Mouse (Mus musculus) Muller cell, postnatal 12 days (primary cell): Measurements from ENCODE around the gene Ncbp3.
A peak's percentile ranks its signal among the peaks of the same experiment; 100 is the strongest.
"Not testable (repeated sequence)": the region's sequence is repeated elsewhere in the genome, so short reads cannot be mapped to it uniquely, and the experiment has no call there.

ENCODE experiments used
- DNase-seq: peaks from one replicate; pipeline ENCODE4 v3.0.0-alpha.2; 2015; ENCODE audit errors: inconsistent ontology term

Ncbp3 gene

DNA sequence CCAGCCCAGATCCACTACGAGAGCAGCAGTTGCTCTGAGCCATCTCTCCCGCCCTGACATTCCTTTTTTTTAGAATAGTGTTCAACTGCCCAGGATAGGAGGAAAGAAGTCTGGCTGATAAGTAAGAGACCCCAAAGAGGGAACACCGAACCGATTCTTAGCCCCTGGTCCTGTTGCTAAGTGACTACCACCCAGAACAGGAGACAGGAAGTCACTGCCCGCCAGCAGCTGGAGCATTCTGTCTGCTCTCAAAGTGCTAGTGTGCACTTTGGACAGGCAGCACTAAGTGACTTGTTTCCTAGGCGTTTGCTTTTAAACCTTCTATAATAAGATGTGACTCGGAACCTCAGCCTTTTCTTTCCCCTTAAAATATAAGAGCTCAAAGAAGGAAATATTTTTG, 37.8 kb downstream of the Ncbp3 start:
- DNase-seq = peak; percentile 18

DNA sequence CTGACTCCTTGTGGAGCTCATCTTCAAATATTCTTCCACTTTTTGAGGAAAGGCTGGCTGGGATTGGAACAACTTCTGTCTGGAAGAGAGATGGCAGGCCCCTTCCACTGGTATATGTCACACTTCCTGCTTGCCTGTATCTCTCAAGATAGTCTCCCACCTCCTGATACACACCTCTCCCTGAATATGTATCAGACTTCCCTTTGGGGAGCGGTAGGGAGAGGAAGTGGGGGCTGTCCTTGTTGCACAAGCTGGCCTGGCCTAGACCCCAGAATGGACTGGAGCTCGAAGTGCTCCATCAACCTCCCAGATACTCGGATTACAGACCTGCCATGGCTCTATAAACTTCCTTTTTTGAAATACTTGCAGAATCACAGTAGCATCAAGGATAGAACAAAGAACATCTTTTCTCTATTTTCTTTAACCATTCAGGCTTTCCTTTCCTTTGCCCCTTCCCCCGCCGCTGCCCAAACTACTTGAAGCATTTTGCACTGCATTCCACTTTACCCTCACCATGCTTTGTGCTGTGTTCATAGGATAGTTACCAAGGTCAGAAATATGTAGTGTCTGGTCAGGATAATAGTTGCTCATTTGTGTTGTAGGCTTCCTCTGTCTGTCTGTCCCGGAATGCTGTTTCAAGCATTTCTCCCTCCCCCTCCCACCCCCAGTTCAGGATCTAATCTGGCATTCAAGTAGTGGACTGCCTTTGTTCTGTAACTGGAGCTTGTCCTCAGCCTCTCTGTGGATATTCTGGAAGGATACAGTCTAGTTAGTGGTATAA, 40.3 kb downstream of the Ncbp3 start:
- peak; percentile 95 for DNase-seq

DNA sequence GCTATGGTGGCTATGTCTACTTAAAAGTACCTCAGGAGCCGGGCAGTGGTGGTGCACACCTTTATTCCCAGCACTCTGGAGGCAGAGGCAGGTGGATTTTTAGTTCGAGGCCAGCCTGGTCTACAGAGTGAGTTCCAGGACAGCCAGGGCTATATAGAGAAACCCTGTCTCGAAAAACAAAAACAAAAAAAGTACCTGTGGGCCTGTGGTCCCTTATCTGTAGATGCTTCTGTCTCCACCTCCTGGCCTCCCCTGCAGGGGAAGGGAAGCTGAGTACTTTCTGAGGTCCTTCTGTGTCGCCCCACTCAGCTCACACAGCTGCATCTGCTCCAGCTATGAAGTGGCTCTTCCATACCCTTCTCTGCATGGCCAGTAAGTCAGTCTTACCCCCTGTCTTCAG, 42.7 kb downstream of the Ncbp3 start, which contains the start of gene Itgae:
Itgae (plus strand) TSS at position 301 of the 400 bp plus-strand sequence.
- no peak for DNase-seq

- no peak for DNase-seq
Measured at GRCm38 (mm10) chr11:73090826-73091225, 43.2 kb downstream of the Ncbp3 start.

- no peak for DNase-seq
Measured at GRCm38 (mm10) chr11:73092057-73092456, 44.5 kb downstream of the Ncbp3 start.

DNA sequence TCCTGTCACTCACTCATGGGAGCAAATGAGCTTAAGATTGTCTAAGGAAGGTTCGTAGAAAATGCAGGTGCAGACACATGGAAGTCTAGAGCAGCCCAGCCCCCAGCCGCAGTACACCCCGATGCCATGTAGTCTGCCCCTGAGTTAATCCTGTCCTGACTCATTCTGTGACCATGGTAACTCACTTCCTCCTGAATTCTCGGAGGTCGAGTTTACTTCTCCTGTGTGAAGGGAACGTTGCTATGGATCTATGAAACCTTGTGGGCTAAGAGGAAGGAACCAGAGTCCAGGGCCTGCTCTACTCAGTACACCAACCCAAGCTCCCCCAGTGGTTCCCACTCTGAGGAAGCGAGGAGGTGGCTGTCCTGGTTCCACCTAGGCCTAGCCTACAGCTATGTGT, 45.3 kb downstream of the Ncbp3 start:
- DNase-seq = no peak

- no peak for DNase-seq
Measured at GRCm38 (mm10) chr11:73094231-73094995, 46.8 kb downstream of the Ncbp3 start.

DNA sequence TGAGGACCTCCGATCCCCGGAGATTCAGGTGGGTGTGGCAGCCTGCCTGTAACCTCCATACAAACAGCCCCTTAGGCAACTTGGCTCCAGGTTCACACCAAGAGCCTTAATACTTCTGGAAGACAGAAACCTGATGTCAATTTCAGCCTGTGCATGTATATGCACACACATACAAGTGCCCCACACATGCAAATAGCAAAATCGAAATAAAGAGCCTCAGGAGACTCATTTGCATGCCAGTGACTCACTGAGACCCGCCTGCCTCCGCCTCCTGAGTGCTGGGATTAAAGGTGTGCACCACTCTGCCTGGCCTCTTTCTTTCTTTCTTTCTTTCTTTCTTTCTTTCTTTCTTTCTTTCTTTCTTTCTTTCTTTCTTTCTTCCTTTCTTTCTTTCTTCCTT, 51.3 kb downstream of the Ncbp3 start:
- DNase-seq = no peak

DNA sequence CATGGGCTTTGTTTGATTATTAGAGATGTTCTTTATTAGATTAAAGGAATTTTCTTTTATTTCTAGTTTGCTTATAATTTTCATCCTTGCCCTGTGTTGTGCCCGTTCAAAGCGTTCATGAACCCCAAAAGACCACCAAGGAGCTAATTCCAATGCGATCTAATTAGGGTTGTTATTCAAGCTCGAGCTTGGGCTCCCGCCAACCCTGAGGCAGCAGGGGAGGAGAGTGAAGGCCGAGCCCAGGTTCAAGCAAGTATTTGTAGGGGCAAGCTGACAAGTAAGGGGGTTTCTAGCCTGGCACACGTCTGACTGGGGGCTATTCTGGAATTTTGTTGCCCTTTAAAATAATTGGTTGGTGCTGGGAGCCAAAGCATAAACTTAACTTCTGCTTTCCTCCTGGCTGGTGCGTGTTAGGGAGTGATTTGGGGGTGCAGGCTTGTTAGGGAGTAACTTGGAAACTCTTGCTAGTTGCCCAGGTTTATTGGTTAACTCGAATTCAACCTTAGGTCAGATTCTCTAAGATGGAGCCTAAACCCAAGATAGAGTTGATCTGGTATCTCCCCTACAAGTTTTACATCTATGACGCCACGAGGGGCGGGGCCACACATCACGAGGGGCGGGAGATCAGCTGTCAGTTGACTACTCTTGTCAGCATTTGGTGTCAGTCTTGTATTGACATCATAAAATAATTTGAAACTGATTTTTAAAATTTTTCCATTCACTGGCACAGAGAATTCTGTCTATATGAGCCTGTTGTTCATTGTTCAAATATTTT, 52.6 kb downstream of the Ncbp3 start:
- DNase-seq = no peak

DNA sequence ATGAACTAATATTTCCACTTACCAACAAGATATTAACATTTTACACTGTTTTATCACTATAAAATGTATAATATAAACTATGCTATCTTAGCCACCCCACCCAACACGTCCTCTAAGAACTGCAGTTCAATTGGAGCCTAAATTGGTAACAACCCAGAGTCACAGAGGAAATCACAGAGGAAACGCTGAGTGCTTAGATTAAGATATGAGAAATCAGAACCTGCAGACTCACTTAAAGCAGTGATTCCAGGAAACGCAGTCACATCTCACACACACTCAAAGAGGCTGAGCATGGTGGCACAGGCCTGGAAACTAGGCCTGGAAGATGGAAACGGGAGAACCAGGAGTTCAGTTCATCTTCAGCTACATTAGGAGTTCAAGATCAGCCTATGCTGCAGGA, 53.7 kb downstream of the Ncbp3 start:
- no peak for DNase-seq

GRCm38 (mm10) chr11:73105246-73105645, 57.7 kb downstream of the Ncbp3 start:
- no peak for DNase-seq

- not testable (repeated sequence) for DNase-seq
Measured at GRCm38 (mm10) chr11:73107358-73107757, 59.8 kb downstream of the Ncbp3 start.

DNA sequence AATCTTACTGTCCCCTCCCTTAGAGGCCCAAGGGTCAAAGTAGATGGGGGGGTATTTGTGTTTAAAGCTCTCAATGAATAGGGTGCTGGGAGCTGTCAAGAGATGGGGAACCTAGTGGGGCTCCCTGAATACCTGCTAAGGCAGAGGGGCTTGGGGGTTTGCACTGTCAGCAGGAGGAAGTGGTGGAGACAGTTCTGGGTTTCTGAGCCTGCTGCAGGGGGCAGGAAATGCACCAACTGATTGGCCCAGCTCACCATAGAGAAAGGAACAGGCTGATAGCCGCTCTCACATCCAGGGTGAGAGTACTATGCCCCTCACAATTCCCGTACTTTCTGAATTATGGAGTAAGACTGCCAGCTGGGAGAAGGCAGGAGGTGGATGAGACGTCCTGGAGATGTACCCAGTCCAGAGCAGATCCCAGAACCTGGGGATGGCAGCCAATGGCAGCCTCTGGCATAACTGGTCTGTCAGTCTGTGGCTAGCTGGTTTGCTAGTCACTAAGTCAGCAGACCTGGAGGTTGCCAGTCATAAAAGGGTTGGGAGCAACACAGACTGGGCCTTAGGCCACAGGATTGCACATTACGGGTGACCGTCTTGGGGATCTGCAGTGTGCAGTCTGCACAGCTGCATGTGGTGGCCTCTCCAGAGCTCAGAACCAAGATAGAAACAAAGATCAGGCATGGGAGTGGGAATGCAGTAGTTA, 60.8 kb downstream of the Ncbp3 start:
- no peak for DNase-seq

DNA sequence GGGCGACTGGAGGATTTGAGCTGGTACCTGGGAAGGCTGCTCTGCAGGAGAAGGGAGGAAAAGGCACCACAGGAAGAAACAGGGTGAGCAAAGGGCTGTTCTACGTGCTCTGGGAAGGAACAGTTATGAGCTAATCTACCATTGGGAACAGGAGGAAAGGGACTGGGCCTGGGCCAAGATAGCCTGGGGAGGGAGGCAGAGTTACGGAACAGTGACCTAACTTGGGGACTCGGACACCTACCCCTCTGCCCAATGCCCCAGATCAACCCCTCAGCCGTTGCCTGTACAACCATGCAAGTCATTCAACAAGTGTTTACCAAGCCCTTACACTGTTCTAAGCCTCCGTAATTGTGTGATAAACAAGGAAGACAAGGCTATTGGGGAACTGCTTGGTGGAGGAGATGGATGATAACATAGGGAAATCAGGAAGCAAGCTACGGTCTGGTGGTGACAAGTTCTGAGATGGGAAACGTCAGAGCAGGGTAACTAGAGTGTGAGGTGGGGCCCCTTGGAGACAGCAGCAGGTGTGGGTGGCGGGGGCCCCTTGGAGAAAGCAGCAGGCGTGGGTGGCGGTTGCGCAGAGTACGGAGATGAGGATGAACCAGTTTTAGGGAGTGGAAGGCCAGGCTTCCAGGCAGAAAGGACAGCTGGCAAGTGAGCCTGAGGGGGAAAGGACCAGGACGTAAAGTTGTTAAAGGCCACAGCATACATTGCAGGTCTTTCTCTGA, 61.5 kb downstream of the Ncbp3 start:
- DNase-seq = no peak

- no peak for DNase-seq
Measured at GRCm38 (mm10) chr11:73109941-73110340, 62.4 kb downstream of the Ncbp3 start.

GRCm38 (mm10) chr11:73111414-73111813, 63.8 kb downstream of the Ncbp3 start:
- no peak for DNase-seq

GRCm38 (mm10) chr11:73126495-73126894, 78.9 kb downstream of the Ncbp3 start:
- no peak for DNase-seq

DNA sequence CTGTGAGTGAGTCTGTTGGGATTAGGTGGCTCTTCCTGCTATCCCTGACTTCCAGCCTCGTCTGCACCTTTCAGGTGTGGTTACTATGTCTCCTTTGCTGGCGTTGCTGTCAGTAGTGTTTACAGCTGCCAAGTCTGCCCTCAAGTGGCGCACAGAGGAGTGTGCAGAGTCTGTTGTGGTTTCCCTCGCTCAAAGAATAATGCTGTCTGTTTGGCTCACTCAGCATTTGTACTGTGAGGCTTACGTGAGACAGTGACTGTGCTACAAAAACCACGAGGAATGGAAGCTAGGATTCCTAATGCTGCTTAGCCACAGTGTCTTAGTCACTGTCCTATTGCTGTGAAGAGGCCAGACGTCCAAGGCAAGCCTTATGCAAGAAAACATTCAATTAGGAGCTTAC, 83.4 kb downstream of the Ncbp3 start:
- DNase-seq = peak; percentile 71

DNA sequence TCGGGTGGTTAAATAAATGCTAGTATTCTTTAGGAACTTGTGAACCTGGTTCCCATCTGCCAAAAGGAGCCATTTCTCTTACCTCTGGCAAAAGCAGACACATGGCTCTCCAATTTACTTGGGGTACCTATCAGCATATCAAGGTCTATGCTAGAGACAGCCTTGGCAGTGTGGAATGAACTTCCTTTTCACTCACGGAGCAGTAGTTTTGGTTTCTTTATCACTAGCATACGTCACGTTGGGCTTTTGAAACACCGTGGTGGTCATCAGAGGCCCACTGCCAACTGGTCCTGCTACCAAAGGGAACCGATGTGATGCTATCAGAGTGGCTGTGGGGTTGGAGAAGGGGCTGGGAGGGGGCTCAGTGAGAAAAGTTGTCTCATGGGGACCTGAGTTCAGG, 85.4 kb downstream of the Ncbp3 start:
- no peak for DNase-seq

DNA sequence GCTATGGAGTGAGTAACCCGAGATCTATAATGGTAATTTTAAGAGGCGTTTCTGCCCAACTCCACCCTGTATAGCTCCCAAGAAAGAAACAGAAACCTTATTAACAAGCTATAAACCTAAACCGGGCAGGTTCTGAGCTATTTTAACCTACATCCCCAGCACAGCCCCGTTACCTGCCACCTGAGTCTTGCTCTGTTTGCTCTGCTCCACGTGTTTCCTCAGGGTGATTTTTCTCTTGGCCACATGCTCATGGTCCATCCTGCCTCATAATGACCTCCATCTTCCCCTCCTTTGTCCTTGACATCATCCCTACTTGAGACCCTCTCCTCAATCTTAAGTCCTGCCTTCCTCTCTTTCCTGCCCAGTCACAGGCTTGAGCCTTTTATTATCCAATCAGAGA, 86.6 kb downstream of the Ncbp3 start:
- DNase-seq = no peak

GRCm38 (mm10) chr11:73136587-73136986, 89.0 kb downstream of the Ncbp3 start:
- DNase-seq = no peak
